Mouse (Mus musculus) mesoderm, embryonic 11.5 days (tissue): ENCODE measurements around the gene Tcf12.

Experiments used
- DNase-seq: peaks from one replicate; pipeline ENCODE4 v3.0.0-alpha.2; 2012; ENCODE audit warnings: low read depth, low spot score

The Tcf12 gene

GRCm38 (mm10) chr9:71982826-71983225, 128.8 kb downstream of the Tcf12 start:
- DNase-seq, result no peak

DNA sequence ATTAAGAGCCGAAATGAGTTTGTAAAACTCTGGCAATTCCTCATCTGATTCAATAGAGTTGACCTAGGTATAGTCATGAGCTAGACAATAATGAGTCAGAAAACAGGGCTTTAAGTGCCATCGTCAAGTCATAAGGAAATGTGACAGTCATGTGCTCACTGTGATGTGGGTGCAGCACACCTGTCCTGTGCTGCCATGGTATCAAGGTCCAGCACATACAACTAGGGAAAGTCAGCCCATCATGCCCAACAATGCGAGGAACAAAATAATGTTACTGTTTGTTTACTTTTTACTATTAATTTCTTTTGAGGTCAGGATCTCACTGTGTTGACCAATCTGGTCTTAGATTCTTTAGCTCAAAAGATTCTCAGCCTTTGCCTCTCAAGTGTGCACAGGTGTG, 130.6 kb downstream of the Tcf12 start:
- no peak for DNase-seq

- DNase-seq, result no peak
Measured at GRCm38 (mm10) chr9:71980579-71980978, 131.1 kb downstream of the Tcf12 start.

DNA sequence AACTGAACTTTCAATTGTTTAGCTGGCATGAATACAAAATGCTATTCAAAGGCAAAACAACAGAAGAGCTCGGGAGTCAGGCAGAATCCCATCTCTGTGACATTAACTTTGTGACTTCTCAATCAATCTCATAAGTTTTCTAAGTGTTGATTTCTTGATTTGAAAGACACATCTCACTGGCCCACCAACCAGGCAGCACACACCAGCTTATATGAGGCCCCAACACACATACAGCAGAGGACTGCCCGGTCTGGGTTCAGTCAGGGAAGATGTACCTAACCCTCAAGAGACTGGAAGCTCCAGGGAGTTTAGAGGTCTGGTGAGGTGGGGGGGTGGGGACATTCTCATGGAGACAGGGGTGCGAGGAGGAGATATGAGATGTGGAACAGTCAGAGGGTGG, 132.8 kb downstream of the Tcf12 start:
- no peak for DNase-seq

- peak; percentile 91 for DNase-seq
Measured at GRCm38 (mm10) chr9:71976034-71976433, 135.6 kb downstream of the Tcf12 start.

- no peak for DNase-seq
Measured at GRCm38 (mm10) chr9:71975141-71975540, 136.5 kb downstream of the Tcf12 start.

DNA sequence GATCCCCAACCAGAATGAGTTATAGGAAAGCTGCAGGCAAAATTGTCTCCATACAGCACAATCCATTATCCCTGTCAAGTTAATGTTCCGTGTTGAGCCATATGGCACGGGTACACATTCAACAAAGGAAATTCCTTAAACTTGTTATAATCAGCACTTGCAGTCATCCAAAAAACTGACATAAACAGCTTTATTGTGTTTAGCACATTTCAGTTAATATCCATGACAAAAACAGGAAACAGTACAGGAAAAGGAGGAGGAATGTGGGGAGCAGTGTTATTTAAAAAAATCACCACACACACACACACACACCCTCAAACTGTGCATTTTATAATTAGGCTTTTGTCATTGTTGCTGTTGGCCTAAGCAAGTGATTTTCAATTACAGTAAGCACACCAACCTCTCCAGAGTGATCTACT, 137.1 kb downstream of the Tcf12 start:
- DNase-seq, result peak; percentile 83

DNA sequence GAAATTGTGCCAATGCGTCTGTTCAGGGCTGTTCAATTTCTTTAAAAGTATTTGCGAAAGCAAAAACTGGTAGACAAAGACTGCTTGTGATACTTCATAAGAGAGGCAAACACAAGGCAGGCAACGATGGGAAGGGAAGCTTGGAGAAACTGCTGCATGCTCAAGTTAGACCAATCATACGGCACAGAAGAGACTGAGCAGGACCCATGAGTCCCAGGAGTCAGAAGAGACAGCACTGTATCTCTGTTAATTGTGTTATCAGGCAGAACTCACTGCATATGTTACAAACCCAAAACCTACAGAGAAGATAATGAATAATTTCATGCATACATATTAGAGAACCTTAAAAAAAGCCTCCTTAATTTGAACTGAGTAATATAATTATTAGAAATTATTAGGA, 147.6 kb downstream of the Tcf12 start:
- DNase-seq, result no peak

DNA sequence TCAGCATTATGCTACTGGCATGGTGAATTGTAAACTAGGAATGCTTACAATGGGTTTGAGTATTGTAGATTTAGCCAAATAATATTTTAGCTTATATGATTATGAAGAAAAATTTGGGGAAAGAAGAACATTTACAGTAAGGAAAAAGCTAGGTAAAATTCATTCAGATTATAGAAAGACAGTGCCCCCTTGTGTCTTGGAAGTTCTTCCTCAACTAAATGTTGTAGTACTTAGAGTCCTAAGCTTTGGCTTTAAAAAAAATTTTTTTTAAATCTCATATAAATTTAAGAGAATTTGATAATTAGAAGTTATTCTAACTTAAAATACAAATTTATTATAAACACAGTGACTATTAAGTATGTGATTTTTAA, 151.7 kb downstream of the Tcf12 start:
- DNase-seq, result no peak

DNA sequence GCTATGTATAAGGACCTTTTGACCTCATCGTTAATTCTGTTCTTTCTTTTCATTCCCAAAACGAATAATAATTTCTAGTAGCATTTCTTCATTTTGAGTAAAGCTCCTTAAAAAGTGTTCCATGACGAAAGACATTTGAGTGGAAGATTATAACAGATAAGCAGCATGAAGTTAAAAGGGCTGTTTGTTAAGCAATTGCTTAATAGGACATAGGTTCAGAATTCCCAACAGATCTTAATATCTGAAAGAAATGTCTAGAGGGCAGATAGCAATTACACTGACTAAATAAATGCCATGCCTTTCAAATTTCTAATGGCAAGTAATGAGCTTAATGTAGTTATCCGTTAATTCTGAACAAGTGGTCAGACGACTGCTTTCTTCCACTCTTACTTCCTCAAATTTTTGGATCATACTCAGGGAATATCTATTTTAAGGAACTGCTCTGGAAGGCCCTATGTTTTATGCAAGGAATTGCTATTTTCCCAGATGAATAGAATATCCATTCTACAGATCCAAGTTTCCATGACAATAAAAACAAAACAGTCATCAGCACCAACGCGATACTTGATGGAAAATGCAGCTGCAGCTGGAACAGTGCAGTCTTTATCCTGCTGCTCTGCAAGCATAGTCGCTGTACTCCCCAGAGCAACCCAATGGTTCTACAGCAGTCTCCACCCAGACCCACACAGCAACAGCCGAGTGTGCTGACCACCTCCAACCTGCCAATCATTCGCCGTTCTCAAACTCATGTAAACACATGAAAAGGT, 152.2 kb downstream of the Tcf12 start:
- peak; percentile 76 for DNase-seq

- no peak for DNase-seq
Measured at GRCm38 (mm10) chr9:71953217-71953616, 158.5 kb downstream of the Tcf12 start.

- no peak for DNase-seq
Measured at GRCm38 (mm10) chr9:71952621-71953076, 159.0 kb downstream of the Tcf12 start.

DNA sequence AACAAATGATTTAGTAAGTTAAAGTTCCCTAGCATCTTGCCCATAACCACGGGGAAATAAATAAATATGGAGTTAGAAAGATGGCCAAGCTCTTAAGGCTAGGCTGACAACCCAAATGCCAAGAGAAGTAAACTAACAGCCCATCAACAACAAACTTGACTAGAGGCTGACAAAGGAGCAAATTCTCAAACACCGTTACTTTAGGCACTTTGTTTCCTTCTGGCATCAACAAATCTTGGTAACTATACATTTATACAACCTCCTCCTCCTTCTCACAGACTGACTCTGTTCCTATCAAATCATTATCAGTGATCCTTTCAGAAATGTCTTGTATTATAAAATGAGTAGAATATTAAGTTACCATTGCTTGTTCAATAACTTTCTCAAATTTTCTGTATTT, 159.7 kb downstream of the Tcf12 start:
- no peak for DNase-seq

- no peak for DNase-seq
Measured at GRCm38 (mm10) chr9:71951341-71951740, 160.3 kb downstream of the Tcf12 start.

- DNase-seq, result no peak
Measured at GRCm38 (mm10) chr9:71944801-71945200, 166.9 kb downstream of the Tcf12 start.

DNA sequence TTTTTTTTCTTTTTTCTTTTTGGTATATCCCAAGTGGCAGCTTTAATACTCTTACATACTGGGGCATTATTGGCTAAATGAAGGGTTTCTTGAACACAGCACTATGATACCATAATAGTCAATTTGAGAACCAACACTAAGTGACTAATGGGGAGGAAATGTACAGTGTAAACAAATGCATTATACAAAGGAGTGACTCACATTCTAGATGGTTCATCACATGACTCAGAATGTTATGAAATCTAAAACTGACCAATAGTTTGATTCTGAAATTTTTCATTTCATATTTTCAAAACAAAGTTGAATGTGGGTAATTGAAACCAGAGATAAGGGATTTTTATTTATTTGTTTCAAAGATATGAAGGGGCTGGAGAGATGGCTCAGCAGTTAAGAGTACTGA, 169.2 kb downstream of the Tcf12 start:
- no peak for DNase-seq

GRCm38 (mm10) chr9:71940016-71940415, 171.7 kb downstream of the Tcf12 start:
- no peak for DNase-seq

DNA sequence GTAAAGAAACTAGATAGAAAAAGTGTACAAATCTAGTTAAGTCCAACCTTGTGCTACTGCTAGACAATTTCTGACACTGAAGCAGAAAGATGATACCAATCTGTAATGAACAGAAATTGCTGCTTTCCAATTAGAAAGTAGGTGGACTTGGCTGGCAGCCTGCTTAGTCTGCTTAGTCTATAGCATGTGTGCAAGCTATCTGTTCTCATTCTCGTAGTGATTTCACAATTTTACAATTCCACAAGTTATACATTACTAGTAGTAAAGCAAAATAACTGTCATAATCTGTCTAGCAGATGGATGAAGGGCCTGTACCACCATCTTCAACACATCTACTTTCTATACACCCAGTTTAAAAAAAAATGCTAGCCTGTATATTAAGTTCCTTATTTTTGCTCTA, 175.5 kb downstream of the Tcf12 start:
- DNase-seq, result no peak

- DNase-seq, result no peak
Measured at GRCm38 (mm10) chr9:71934833-71935232, 176.8 kb downstream of the Tcf12 start.

DNA sequence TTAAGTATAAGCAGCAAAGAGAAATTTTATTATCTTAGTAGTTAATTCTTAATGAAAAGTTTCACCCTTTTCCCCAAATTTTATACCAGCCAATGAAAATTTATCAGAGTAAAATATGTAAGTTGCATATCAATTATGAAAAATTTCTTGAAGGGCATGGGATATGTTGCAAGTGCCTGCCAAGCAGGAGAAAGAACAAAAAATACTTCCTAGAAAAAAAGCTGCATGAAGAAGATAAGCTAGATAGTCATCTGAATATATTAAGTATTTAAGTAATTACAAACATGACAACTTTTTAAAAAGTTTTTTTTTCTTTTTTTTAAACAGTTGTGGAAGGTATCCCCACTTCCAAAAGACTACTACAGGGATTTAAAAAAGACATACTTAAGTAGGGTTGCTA, 179.7 kb downstream of the Tcf12 start:
- no peak for DNase-seq

- no peak for DNase-seq
Measured at GRCm38 (mm10) chr9:71931358-71931715, 180.3 kb downstream of the Tcf12 start.

DNA sequence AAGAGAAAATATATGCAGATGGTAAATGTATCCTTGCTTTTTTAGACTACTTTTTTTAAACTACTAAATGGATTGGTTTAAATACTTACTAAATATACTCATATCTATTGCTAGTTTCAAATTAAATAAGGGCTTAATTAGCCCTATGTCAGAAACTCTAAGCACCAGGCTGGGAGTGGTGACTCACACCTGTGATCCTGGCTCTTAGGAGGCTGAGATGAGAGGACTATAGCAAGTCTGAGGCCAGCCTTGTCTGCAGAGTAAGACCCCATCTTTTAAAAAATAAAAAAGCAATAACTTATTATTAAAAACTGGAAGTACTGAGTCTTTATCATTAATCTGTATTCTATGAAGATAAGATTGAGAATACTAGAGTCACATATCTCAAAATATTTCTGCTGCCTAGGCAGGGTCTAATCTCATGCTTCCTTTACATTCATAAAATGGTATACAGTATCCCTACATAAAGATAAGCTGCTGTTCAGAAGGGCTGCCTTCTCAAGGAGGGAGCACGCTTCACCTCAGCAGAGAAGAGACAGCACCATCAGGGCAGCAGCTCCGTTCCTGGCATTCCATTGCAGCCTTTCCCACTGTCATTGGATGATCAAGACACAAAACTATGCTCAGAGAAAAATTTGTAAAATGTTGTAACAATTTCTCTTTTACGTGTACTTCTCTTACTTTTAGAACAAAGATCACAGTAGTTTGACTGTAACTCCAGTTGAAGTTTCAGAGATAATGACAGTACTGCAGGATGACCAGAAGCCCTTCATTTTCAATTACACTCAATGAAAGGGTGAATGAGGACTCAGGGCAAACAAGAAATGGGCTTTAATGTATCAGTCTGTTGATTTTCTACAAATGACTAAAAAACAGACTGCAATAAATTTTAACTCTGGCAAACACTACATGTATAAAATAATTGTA, 181.0 kb downstream of the Tcf12 start:
- no peak for DNase-seq

- DNase-seq, result no peak
Measured at GRCm38 (mm10) chr9:71916662-71916953, 195.1 kb downstream of the Tcf12 start.
